Mouse (Mus musculus) cortical plate, adult 2 months (tissue): ENCODE measurements around the gene Anks1b.

Source experiments
- CTCF ChIP-seq: fragments of 200-500 bp; IDR thresholded peaks from 2 replicates; pipeline ENCODE4 v1.5.1; 2011; ENCODE audit warnings: mild to moderate bottlenecking, control low read depth, low read length; ENCODE audit not compliant: insufficient read depth; ENCODE audit errors: extremely low read depth
- POLR2A ChIP-seq: fragments of 200-500 bp; IDR thresholded peaks from 2 replicates; pipeline ENCODE4 v1.6.1; 2011; ENCODE audit warnings: mild to moderate bottlenecking, low read length, control low read depth; ENCODE audit not compliant: insufficient read depth; ENCODE audit errors: extremely low read depth

DNA sequence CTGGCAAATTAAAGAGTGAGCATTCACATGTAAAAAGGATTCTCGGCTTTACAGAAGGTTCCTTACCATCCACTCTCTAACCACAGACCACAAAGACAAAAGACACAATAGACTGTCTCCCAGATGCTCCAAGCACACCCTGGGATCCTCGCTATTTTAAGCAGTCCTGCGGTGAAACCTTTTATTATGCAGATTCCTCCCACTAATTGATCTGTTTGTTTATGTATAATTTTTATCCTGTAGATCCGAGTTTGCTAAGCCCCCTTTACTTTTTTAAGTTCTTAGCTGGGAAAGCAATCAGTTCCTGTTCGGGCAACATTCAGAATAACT is 836.3 kb downstream of the Anks1b start:
- TF ChIP-seq POLR2A (no peak), CTCF (no peak)
